Mouse (Mus musculus): ENCODE measurements around the gene Rpl7a. TPM values are rescaled to one million over a fixed set of nuclear protein-coding genes. Genes with fewer than 3 reads are reported as not detected.

Rpl7a gene
- 474 TPM for polyA plus RNA-seq (2015; fragmentation: Illumina TruSeq; extraction: RNeasy Lipid Tissue Mini Kit (QIAGEN cat#74804); ENCODE audit: insufficient read depth, low read depth, low replicate concordance)

DNA sequence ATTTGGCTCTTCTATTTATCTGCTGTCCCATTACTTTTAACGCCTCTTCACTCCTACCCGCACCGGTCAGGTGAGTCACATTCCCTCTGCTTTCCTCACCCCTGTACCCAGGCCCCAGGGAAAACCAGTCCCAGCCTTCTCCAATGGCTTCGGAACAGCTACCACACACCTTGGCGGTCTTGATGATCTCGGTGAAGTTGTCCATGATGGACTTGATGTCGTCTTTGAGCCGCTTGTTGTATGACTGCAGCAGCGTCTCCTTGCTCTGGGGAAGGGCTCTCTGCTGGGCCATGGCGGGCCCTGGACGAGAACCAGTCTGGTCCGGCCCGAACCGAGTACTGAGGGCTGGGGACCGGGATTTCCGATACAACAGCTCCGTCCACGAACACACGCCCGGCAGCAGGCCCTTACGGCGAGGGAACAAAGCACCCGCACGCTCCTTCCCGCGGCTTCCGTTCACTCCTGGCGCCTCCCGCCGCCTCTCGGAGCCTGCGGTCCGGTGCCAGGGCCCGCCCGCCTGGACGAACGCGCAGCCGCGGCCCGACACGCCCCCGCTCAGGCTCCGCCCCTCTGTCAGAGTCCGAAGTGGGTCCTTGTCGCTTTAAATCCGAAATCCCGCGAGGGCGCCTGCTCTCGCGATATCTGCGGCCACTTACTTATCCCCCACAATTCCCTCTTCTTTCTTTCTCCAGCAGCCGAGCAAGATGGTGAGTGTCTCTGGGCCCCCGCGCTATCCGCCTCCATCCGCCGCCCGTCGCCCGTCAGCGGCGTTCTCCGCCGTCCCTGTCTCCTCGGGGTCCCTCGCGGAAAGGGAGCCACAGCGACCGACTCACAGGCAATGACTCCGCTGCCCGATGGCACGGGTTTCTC, at the start of gene Rpl7a, which contains the start of gene Med22:
Gene Rpl7a, plus strand, starts transcription at position 641 of the 870 bp plus-strand sequence.
Gene Med22, minus strand, starts transcription at position 554 of the 870 bp plus-strand sequence.

GRCm38 (mm10) chr2:26864879-26865278, 45.7 kb upstream of the Rpl7a start, which contains the start of gene Abo:
Gene Abo (minus strand): TSS chr2:26864979.

DNA sequence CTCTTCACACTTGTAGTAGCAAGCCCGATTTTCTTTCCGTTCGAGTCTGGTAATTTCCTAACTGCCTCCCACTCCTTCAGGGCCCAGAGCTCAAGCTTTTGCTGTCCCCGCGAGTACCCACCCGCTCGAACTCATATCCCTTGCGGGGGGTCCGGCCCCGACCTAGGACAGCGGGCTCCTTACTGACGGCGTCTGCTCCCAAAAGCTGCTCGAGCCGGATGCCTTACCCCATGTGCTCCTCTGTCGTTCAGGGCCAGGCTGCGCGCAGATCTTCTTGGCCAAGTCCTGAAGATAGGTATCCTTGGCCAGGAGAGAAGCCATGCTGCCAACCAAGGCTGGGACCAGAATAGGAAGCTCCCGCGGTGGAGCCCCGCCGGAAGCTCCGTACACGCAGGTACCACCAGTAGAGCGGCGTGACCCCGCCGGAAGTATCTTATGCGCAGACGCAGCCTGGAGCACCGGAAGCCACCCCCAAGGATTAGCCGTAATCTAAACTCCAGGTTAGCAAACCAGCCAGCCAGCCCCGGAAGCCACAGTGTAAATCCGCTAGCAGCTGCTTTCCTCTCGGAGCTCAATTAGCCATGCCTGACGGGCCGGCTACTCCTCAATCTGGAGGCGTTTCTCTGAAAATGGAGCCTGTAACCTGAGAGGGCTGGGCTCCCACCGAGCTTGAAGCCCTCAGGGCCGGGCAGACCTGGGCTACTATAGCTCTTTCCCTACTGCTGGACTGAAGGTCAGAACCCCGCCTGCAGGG, 7.9 kb upstream of the Rpl7a start, which contains the start of gene Surf6:
Gene Surf6, minus strand, starts transcription at position 413 of the 754 bp plus-strand sequence.

DNA sequence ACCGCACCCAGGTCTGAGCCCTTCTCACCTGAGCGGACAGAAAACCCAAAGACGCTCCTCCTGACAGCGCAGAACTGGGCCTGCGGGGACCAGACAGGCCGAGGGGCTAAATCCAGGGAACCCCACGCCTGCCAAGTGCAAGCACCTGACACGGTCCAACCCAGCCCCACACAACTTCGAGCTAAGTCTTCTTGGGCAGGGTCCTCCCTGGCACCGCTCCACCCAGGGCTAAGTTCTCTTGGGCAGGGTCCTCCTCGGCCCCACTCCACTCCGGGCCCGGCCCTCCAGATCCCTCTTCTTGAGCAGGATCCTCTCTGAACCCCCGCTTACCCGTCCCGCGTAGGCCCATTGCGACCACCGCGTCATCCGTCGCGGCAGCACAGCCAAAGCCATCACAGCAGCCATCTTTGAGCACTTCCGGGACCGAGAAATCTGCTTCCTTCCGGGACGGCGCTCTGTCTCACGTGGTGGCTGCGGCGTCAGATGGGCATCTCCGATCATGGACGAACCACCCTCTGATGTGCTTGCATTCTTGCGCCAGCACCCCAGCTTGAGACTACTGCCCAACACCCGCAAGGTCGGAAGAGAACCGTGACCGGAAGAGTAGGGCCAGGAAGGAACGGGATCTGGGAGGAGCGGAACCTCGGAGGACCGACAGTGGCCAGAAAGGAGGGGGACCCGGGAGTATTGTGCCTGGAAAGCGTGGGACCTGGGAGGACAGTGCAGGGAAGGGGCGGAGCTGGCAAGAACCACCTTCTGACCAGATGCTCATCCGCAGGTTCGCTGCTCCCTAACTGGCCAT, 5.6 kb downstream of the Rpl7a start, which contains the start of the genes Surf2 and Surf1:
Gene Surf2, plus strand, starts transcription at position 441 of the 802 bp plus-strand sequence.
Gene Surf1, minus strand, starts transcription at position 604 of the 802 bp plus-strand sequence.

DNA sequence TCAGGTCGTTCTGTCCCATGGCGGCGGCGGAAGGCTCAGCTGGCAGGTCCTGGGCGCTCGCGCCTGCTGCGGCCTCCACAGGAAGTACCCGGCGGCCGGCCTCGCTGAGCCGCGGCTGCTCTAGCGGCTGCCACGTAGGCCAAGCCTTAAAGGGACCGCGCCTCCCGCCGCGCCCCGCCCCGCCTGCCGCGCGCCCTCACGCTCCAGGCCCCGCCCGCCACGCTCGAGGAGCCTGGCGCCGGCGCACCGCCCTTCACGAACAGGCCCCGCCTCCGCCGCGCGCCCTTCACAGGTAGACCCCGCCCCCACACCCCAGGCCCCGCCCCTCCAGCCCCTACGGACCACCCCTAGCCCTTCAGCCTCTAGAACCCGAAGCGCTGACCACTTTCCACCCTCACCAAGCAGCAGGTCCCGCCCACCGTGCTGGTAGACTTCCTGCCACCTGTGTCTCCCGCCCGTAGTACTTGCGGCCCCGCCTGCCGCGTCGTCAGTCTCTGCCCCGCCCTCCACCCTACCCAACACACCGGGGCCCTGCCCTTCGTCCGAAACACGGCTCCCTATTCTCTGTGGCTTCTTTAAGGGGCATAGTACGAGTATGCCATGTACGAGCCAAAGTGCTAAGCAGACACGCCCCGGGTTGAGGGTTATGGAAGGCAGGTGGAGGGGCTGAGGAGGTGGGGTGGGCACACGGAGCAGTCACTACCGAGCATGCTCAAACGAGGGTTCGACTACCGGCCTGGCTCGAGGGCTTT, 22.9 kb downstream of the Rpl7a start, which contains the start of the genes Surf4 and Stkld1:
Gene Surf4, minus strand, starts transcription at position 625 of the 752 bp plus-strand sequence.
Gene Stkld1, plus strand, starts transcription at position 744 of the 752 bp plus-strand sequence.

Other genes starting within 250 kb of the Rpl7a start
- not detected for gene Lcn4, start 239.5 kb upstream of the Rpl7a start, polyA plus RNA-seq (2015; fragmentation: Illumina TruSeq; extraction: RNeasy Lipid Tissue Mini Kit (QIAGEN cat#74804); ENCODE audit: insufficient read depth, low read depth, low replicate concordance)
- gene Abo, start 45.8 kb upstream of the Rpl7a start, polyA plus RNA-seq (2015; fragmentation: Illumina TruSeq; extraction: RNeasy Lipid Tissue Mini Kit (QIAGEN cat#74804); ENCODE audit: insufficient read depth, low read depth, low replicate concordance): not detected
- 4.1 TPM for gene Surf6, start 7.9 kb upstream of the Rpl7a start, polyA plus RNA-seq (2015; fragmentation: Illumina TruSeq; extraction: RNeasy Lipid Tissue Mini Kit (QIAGEN cat#74804); ENCODE audit: insufficient read depth, low read depth, low replicate concordance)
- gene Med22, start 87 bp upstream of the Rpl7a start, polyA plus RNA-seq (2015; fragmentation: Illumina TruSeq; extraction: RNeasy Lipid Tissue Mini Kit (QIAGEN cat#74804); ENCODE audit: insufficient read depth, low read depth, low replicate concordance): 7.5 TPM
- 24.0 TPM for gene Surf2, start 5.6 kb downstream of the Rpl7a start, polyA plus RNA-seq (2015; fragmentation: Illumina TruSeq; extraction: RNeasy Lipid Tissue Mini Kit (QIAGEN cat#74804); ENCODE audit: insufficient read depth, low read depth, low replicate concordance)
- gene Surf1, start 5.8 kb downstream of the Rpl7a start, polyA plus RNA-seq (2015; fragmentation: Illumina TruSeq; extraction: RNeasy Lipid Tissue Mini Kit (QIAGEN cat#74804); ENCODE audit: insufficient read depth, low read depth, low replicate concordance): 20.5 TPM
- gene Surf4, start 23.2 kb downstream of the Rpl7a start, polyA plus RNA-seq (2015; fragmentation: Illumina TruSeq; extraction: RNeasy Lipid Tissue Mini Kit (QIAGEN cat#74804); ENCODE audit: insufficient read depth, low read depth, low replicate concordance): 38.4 TPM
- gene Stkld1, start 23.3 kb downstream of the Rpl7a start, polyA plus RNA-seq (2015; fragmentation: Illumina TruSeq; extraction: RNeasy Lipid Tissue Mini Kit (QIAGEN cat#74804); ENCODE audit: insufficient read depth, low read depth, low replicate concordance): not detected
- gene Rexo4, start 53.6 kb downstream of the Rpl7a start, polyA plus RNA-seq (2015; fragmentation: Illumina TruSeq; extraction: RNeasy Lipid Tissue Mini Kit (QIAGEN cat#74804); ENCODE audit: insufficient read depth, low read depth, low replicate concordance): 13.2 TPM
- gene Adamts13, start 62.7 kb downstream of the Rpl7a start, polyA plus RNA-seq (2015; fragmentation: Illumina TruSeq; extraction: RNeasy Lipid Tissue Mini Kit (QIAGEN cat#74804); ENCODE audit: insufficient read depth, low read depth, low replicate concordance): not detected
- gene Cacfd1, start 99.2 kb downstream of the Rpl7a start, polyA plus RNA-seq (2015; fragmentation: Illumina TruSeq; extraction: RNeasy Lipid Tissue Mini Kit (QIAGEN cat#74804); ENCODE audit: insufficient read depth, low read depth, low replicate concordance): 19.2 TPM
- not detected for gene Slc2a6, start 117.2 kb downstream of the Rpl7a start, polyA plus RNA-seq (2015; fragmentation: Illumina TruSeq; extraction: RNeasy Lipid Tissue Mini Kit (QIAGEN cat#74804); ENCODE audit: insufficient read depth, low read depth, low replicate concordance)
- gene Mymk, start 161.4 kb downstream of the Rpl7a start, polyA plus RNA-seq (2015; fragmentation: Illumina TruSeq; extraction: RNeasy Lipid Tissue Mini Kit (QIAGEN cat#74804); ENCODE audit: insufficient read depth, low read depth, low replicate concordance): not detected
- 3.9 TPM for gene Adamtsl2, start 168.6 kb downstream of the Rpl7a start, polyA plus RNA-seq (2015; fragmentation: Illumina TruSeq; extraction: RNeasy Lipid Tissue Mini Kit (QIAGEN cat#74804); ENCODE audit: insufficient read depth, low read depth, low replicate concordance)
- not detected for gene Fam163b, start 231.7 kb downstream of the Rpl7a start, polyA plus RNA-seq (2015; fragmentation: Illumina TruSeq; extraction: RNeasy Lipid Tissue Mini Kit (QIAGEN cat#74804); ENCODE audit: insufficient read depth, low read depth, low replicate concordance)

Data from pancreas, adult 10 weeks (tissue).